Mouse (Mus musculus): ENCODE data around the gene Olfr418.
"Not testable (repeated sequence)": the region's sequence is repeated elsewhere in the genome, so short reads cannot be mapped to it uniquely, and the experiment has no call there.

DNA sequence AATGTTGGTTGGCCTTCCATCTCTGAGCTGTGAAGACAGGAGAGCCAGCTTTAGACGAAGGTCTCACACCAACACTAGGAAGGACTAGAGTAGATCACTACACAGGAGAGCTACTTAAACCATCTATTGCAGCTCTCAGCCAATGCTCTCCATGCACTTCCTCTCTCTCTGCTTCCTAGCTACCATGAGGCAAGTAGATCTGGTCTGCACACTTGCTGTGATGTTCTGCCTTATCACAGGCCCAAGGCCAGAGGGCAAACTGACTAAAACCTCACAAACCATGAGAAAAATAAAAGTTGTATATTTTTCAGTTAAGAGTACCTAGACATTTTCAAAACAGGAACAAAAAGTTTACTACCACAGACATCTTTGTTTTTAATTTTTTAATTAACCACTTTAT, 28.8 kb upstream of the Olfr418 start:
- not testable (repeated sequence) for TF ChIP-seq EP300, CTCF (IDR thresholded peaks at IDR 0.05)
